Mouse (Mus musculus): ENCODE data around the gene Vps45.

- no peak for TF ChIP-seq CTCF (IDR thresholded peaks at IDR 0.05; ENCODE audit: low read depth)
- TF ChIP-seq EP300 (IDR thresholded peaks at IDR 0.05; ENCODE audit: low read depth): no peak
Measured at GRCm38 (mm10) chr3:95980276-95980970, 77.8 kb downstream of the Vps45 start.
